Mouse (Mus musculus) megakaryocyte-erythroid progenitor cell, adult 5 weeks (primary cell): ENCODE measurements around the gene Gm15155. TPM values are rescaled to one million over a fixed set of nuclear protein-coding genes. Genes with fewer than 3 reads are reported as not detected.

Source experiments
- polyA plus RNA-seq: library from polyadenylated mRNA; stranded (reverse); fragments of >175 nt; gene quantifications from 2 replicates; pipeline ENCODE4 v1.2.3, GENCODE M21; 2012

Gm15155 gene
- polyA plus RNA-seq, result not detected in 2 replicates

GRCm38 (mm10) chrX:155624341-155624841 is at the start of gene Gm15155:
TSS of gene Gm15155 (plus strand) at chrX:155624741.

GRCm38 (mm10) chrX:155623701-155624281 is 750 bp upstream of the Gm15155 start, which contains the start of gene Ptchd1:
TSS of gene Ptchd1 (minus strand) at chrX:155623814.

Other genes with a start within 250 kb of the Gm15155 start
- 0.14 TPM in 1 of 2 replicates, not detected in the other for gene Ptchd1, start 927 bp upstream of the Gm15155 start, polyA plus RNA-seq